Mouse (Mus musculus) c-Kit-positive CD71-negative TER-119-negative erythroid progenitor cells, embryonic 14.5 days (primary cell): ENCODE measurements around the gene Pole.

Experiments
- DNase-seq: peaks from one replicate; pipeline ENCODE4 v3.0.0-alpha.2; 2013; ENCODE audit warnings: low read depth

Gene Pole

DNA sequence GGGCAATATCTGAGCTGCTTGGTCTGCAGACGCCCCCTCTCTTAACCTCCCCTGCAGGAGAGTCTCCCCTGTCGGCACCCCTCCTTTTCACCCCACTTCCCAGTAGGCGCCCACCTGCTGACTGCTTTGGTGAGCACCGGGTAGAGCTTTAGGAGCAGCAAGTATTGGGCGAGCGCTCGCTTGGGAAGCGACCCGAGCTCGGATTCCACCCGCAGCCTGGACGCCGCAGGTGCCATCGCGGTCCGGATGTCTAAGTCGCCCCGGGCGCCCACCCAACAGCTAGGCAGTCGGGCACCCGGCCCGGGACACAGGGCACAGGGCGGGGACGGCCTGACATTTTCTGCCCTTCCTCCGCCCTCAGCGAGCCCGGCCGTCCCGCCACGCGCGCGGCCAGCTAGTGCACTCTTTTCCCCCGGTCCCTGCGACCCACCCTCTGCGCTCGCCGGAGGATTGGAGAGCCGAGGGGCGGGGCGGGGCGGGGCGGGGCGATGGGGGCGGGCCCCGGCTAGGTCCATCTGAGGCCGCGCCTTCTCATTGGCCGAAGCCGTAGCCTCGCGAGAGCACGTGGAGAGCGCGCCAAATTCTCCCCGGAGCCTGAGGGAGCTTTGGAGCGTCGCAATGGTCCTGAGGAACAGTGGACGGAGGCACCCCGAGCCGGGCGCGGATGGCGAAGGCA is at the start of gene Pole, which contains the start of gene Pxmp2:
Pole (plus strand) TSS at position 537 of the 676 bp plus-strand sequence.
Pxmp2 (minus strand) TSS at position 417 of the 676 bp plus-strand sequence.
- peak; percentile 87 for DNase-seq

DNA sequence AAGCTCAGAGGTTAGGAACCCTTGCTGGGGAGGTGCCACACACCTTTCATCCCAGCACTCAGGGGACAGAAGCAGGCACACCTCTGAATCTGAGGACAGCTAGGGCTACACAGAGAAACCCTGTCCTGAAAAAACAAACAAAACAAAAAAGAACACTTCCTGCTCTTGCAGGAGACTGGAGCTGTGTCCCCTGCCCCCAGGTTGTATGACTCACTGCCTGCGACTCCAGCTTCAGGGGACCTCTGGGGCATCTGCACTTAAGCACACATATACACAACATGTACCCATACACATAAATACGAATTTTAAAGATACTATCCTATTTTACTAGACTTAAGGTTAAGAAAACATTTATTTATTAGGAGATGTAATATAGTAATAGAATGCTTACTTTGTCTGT is 42.0 kb upstream of the Pole start:
- no peak for DNase-seq

DNA sequence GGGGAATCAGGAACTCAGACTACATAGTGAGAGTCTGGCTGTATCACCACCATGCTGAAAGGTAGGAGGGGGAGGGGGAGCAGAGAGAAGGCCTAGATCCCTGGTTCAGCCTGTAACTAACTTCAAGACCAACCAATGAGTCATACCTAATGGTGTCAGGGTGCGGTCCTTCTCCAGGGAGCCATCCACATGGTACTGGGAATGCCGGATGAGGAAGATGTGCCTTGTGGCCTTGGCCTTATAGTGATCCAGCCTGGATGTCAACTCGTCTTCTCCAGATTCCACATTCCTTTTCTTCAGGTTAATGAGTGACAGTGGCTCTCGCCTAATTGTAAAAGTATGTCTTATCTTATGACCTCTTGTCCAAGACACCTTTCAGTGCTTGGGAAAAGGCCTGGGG is 19.2 kb upstream of the Pole start:
- DNase-seq = no peak

DNA sequence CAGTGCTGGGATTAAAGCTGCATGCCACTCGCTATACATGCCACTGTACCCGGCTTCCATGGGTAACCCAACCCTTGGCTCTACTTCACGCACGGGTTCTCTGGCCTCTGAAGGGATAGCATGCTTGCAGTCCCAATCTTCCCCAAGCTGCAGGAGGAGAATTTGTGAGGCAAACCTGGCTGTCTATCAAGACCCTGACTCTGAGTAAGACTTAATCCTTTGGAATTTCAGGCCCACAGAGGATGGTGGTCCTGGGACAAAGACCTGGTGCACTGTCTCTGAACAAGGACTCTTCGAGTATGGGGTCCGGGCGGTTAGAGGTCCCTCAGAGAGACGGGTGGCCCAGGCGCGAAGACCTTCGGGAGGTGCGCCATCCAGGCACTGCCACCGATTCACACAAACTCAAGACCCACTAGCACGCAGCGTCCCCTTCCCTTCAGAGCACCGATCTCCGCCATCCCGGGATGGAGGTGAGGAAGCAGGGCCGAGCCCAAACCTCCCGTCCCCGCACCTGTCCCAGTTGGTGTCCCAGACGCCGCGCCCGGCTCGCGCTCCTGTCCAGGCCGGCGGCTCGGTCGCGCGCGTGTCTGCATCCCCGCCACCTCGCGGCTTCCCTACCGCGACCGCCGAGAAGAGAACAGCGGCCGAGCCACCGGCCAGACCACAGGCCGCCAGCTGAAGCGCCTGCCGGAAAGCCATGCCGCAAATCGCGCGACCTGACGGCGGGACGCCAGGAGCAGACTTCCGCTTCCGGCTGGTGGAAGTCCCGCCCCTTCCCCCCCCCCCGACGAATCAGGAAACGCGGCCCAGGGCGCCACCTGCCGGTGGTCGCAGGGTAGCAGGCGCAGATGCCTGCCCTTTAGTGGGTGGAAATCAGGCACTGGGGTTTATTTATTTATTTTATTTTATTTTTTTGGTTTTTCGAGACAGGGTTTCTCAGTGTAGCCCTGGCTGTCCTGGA is 16.7 kb upstream of the Pole start, which contains the start of gene Pgam5:
Pgam5 (minus strand) TSS at position 773 of the 961 bp plus-strand sequence.
- peak; percentile 85 for DNase-seq

DNA sequence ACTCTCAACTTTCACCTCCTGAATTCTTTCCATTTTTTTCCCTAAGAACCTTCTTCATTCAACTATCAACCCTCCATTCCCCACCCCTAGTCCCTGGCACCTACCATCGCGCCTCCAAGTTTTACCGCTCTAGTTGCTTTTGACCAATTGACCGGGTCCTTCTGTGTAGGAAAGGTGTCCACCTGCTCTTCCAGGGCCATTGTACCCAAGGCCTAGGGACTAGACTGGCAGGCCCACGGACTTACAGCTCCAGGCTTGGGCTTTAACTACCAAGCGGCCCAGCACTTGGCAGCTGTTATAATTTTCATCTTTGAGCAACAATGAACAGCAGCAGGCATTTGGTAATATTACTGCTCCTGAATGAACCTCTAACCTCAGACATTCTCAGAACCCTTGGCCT is 15.9 kb upstream of the Pole start:
- no peak for DNase-seq

DNA sequence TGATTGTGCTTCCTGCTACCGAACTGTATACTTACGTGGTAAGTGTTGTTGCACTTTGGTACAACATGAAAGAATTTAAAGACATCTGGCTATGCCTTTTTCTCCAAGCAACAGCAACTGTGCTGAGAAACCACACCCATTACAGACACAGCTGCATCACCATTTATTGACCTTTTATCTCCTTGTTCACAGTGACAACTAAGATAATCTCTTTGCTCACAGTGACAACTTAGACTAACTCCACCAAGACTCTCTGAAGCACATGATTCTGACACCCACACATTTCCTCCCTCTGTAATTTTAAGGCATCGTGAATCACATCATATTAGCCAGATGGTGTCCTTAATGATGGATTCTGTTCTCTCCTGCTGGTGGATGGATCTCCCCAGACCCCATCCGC is 12.0 kb upstream of the Pole start:
- DNase-seq = no peak

DNA sequence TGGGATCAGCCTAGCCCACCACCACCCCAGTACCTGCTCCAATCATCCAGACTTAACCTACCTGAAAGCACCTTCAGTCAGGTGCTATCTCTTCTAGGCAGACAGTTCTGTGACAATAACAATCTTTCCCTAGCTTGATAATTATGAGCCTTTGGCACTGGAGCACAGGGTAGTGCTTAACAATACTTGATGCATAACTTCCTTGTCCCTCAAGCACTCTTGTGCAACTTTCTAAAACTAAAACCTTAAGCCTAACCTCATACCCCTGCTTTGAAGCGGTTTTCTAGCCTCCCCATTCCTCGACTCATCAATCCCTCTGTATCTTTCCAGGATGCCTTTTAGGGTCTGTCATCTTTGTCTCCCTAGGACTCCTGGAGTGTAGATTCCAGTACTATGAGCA is 11.3 kb upstream of the Pole start:
- no peak for DNase-seq

DNA sequence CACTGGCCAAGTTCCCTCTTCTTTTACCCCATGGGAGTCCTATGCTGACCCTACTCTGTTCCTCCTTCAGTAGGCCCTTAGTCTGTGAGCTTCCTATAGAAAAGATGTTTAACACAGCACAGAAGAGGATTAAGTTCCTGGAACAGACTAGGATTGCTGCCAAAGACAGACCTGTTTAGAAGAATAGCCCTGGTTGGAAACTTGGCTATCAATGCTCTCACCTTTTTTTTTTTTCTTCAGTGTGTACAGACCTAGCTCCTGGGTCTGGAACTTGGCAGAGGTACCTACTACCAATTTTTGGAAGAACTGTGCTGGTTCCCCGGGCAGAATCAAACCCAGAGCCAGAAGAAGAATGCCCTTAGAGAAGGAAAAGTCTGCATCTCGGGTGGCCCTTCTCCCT is 9.7 kb upstream of the Pole start:
- no peak for DNase-seq

DNA sequence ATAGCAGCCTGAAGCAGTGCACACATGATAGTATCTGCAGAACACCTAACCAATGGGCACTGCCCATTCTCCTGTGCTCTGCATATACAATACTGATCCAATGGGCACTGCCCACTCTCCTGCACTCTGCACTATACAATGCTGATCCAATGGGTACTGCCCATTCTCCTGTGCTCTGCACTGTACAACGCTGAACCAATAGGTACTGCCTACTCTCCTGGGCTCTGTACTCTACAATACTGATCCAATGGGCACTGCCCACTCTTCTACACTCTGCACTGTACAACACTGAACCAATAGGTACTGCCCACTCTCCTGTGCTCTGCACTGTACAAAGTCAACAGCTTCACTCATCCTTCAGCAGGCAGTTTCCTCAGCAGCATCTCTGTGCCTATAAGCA is 9.2 kb upstream of the Pole start:
- DNase-seq = no peak

DNA sequence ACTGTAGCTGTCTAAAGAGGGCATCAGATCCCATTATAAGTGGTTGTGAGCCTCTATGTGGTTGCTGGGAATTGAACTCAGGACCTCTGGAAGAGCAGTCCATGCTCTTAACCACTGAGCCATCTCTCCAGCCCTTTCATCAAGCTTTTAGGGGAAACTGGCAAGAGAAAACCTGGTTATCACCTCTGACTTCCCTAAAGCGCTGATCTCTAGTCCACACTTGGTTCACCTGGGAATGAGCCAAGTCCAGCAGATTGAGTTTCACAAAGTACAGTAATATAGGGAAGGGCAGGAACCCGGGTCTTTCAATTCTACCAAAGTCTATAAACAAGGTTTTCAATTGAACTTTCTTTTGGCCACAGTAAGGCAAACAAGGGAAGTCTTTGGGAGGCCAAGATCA is 4.1 kb upstream of the Pole start:
- DNase-seq = no peak

DNA sequence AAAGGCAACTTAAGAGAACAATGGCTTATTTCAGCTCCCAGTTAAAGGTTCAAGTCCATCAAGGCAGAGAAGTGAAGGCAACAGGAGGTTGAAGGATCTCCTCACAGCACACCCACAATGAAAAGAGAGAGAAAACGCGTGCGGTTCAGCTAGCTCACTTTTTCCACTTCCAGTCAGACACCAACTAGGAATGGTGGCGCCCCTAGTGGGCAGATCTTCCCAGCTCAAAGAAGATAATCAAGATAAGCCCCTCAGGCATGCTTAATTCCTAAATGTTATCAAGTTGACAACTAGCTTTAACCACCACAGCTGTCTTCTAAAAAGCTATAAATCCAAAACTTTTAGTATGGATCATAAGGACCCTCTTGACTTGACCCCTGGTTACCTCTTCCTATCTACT is 1.6 kb upstream of the Pole start:
- peak; percentile 84 for DNase-seq

DNA sequence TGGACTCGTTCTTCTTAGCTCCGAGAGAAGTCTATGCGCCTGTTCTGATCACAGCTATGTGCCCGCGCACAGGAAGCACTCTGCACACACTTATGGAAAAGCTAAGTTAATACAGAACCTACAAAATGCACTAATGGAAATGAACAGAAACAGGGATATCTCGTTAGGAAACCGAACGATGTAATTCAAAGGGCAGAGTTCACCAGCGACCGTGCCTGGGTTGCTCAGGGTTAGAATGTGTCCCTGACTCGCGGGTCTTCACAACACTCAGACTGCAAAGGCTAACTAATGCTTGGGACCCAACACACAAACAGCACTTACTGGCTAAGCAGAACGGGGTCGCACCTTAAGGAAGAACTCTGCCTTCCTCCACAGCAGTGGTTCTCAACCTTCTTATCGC is 950 bp upstream of the Pole start:
- DNase-seq = no peak

DNA sequence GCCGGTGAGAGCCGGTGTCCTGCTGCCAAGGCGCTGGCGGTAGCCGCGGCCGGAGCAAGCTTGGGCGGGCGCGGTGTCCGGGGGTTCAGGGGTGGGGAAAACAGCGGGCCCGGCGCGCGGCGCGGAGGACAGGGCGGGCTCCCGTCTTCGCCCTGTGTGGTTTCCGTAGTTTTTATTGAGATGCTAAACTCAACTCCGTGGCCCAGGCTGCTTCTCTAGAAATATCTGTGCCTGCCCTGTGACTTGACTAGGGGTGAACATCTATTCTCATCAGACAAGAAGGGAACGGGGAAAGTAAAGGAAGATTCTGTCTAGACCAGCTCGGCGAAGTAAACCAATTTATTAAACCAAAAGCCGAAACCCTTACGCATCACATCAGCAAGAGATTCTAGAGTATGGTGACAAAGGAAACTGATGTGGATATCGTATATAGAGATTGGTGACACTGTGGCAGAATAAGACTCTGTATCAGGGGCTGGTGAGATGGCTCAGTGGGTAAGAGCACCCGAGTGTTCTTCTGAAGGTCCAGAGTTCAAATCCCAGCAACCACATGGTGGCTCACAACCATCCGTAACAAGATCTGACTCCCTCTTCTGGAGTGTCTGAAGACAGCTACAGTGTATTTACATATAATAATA is 459 bp downstream of the Pole start:
- DNase-seq = peak; percentile 17

DNA sequence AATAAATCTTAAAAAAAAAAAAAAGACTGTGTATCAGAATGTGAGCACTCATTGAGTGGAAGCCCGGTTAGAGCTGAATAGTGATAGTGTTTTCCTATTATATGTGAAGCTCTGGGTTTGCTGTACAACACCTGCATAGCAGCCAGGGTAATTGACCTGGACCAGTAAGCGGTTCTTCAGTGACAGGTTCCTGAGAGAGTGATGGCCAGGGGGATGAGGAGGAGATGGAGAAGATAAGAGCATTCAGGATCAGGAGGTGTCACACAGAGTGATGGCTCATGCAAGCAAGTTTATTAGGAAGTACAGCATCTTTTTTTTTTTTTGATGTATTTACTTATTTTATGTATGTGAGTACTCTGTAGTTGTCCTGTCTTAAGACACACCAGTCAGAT is 974 bp downstream of the Pole start:
- no peak for DNase-seq

DNA sequence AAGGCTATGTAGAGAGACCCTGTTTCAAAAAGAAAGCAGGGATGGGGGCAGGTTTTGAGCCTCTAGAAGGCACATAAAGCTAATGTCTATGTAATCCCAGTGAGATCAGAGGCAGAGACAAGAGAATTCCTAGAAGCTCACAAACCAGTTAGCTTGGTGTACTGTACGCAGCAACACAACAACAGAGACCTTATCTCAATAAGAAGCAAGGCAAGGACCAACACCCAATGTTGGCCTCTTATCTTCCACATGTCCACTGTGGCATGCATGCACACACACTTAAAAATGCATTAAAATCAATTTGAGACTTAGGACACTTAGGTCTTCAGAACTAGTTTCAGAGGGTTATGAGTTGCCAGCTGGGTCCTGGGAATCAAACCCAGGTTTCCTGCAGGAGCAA is 5.5 kb downstream of the Pole start:
- DNase-seq = no peak

DNA sequence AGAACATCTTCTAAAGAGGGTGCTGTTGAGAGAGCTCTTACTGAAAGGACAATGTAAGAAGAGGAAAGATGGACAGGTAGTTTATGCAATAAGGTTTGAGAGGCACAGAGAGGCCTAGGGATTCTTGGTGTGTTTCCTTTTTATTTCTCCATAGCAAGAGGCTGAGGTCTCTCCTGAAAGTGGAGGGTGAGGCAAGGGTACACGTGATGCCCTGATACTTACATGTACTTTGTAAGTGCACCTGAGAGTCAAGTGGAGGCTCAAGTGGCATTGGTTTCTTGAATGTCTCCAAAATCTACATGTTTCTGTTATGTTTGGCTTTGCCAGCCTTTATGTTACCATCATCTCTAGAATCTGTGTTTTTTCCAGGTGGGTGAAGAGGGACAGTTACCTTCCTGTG is 10.5 kb downstream of the Pole start:
- no peak for DNase-seq

DNA sequence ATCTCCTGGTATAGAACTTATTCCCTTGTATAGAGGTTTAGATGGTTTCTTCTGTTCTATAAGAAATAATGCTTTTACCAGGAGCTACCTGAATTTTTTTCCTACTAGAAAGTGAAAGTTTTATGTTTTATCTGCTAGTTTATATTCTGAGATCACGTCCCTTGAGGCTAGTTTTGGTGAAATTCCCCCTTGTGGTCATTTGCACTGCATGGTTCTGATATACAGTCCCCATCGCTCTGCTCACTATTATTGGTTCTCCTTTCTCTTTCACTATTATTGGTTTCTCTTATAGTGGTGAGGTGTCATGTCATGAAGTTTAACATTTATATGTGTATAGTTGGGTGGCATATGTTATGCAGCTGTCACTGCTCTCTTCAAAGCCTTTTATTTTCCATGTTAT is 14.5 kb downstream of the Pole start:
- DNase-seq = no peak

DNA sequence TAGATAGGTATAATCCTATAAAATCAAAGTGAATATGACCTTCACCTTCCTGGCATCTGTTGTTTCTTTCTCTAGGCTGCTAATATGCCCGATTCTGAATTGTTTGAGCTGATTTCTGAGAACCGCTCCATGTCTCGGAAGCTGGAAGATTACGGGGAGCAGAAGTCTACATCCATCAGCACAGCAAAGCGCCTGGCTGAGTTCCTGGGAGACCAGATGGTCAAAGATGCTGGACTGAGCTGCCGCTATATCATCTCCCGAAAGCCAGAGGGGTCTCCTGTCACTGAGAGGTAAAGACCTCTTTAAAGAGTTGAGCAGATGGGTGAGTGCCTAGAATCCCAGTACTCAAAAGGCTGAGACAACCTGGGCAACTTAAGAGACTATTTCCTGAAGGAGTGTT is 22.8 kb downstream of the Pole start:
- DNase-seq = no peak

DNA sequence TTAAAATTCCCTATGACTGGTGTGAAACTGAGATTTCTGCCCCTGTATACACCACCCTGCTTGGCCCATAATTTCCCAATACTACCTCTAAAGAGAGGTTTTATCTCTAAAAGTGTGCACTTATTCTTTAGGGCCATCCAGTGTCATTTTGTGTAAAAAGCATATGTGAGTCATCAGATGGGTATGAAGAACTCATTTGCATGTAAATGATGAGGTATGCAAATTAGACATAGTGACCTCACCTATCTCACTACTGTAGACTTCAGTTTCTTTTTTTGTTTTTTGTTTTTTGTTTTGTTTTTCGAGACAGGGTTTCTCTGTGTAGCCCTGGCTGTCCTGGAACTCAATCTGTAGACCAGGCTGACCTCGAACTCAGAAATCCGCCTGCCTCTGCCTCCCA is 27.0 kb downstream of the Pole start:
- no peak for DNase-seq

DNA sequence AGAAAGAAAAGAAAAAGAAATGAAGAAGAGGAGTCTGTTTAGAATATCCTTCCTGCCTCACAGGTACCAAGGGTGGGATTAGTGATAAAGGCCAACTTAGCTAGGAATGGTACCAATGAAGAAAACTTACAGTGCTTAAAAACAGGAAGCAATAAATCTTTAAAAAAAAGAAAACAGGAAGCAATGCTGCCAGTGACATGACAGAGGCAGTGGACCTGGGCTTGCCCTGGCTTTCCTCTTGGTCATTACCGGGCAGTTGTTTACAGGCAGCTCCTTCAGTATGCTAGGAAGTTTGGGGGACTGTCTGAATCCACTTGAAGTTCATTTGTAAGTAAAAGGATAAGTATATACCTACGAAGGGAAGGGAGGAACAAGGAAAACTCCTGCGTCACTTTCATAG is 44.4 kb downstream of the Pole start:
- no peak for DNase-seq

DNA sequence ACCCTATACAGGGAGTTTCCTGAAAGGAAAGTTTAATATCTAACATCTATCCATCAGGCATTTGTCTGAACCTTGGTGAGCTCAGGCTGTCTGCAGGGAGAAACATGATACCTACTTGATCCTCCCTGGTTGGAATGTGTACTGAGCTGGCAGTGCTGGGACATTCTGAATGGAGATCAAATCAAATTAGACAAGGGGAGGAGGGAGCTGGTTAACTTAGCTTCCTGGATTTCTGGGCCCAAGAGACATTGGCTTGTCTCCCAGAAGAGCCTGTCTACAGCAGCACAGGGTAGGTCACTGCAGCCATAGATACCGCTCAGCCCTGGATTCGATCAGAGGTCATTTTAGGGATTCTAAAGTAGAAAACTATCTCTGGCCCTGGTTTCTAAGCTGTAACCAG is 52.7 kb downstream of the Pole start:
- no peak for DNase-seq

DNA sequence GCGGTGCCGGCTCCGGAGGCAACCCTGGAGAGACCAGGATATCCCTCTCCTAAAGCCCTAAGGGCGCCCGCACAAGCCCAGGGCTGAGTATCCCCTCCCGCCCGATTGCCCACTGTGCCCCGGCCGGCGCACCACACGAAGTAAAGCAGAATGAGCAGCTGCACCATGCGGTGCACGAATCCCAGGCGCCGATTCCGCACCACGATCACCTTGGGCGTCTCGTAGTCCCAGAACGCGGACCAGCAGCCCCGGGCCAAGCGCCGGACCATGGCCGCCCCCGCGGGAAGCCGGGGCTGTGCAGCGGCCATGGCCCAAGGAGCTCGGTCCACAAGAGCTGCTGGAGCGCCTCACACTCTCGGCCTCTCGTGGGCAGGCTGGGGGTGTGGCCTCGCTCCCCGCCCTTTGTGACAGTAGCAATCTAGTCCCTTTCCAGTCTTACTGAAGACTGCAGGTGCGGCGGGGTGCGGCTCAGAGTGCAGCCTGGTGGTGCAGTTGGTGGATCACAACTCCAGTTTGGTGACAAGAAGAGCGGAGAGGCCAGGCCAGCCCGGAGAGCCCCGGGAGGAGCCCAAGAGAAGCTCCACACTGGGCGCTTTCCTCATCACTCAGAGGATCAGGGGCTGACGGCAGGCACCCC is 56.7 kb downstream of the Pole start, which contains the start of gene P2rx2:
P2rx2 (minus strand) TSS at position 565 of the 637 bp plus-strand sequence.
- DNase-seq = peak; percentile 24
